Mouse (Mus musculus) megakaryocyte, embryonic 14.5 days (primary cell): ENCODE data around the gene Methig1. TPM values are rescaled to one million over a fixed set of nuclear protein-coding genes. Genes with fewer than 3 reads are reported as not detected.
"Not testable (repeated sequence)": the region's sequence is repeated elsewhere in the genome, so short reads cannot be mapped to it uniquely, and the experiment has no call there.

Experiments
- H3K27me3 ChIP-seq: replicated peaks from 2 replicates; pipeline ENCODE3; 2012; ENCODE audit warnings: inconsistent platforms
- H3K36me3 ChIP-seq: replicated peaks from 2 replicates; pipeline ENCODE3; 2012; ENCODE audit warnings: low read length, inconsistent platforms, mixed read lengths
- H3K4me1 ChIP-seq: 2 replicates; pipeline ENCODE4 v1.6.1; 2012; ENCODE audit warnings: inconsistent platforms
- H3K4me3 ChIP-seq: replicated peaks from 2 replicates; pipeline ENCODE3; 2012; ENCODE audit warnings: moderate library complexity, mild to moderate bottlenecking, inconsistent platforms
- H3K9me3 ChIP-seq: 2 replicates; pipeline ENCODE4 v1.6.1; 2012; ENCODE audit warnings: inconsistent platforms
- FLI1 ChIP-seq: IDR thresholded peaks from 2 replicates; pipeline ENCODE4 v1.6.1; 2012; ENCODE audit warnings: low read length, inconsistent platforms, mixed read lengths
- GATA1 ChIP-seq: IDR thresholded peaks from 3 replicates; pipeline ENCODE4 v1.6.1; 2012; ENCODE audit warnings: mixed read lengths, low read length, inconsistent platforms, borderline replicate concordance
- polyA plus RNA-seq: library from polyadenylated mRNA; stranded (reverse); fragments of >175 nt; gene quantifications from 2 replicates; pipeline ENCODE4 v1.2.3, GENCODE M21; 2012; ENCODE audit warnings: low replicate concordance; ENCODE audit not compliant: insufficient read depth

The Methig1 gene
- polyA plus RNA-seq, 1 experiment: not detected

- peaks cover 80% of the 10 kb centered on the region for H3K4me1 ChIP-seq
- peaks cover 27% of the 10 kb centered on the region for H3K36me3 ChIP-seq
- no peak overlapping the region for H3K4me3 ChIP-seq
- TF ChIP-seq GATA1: no peak
- TF ChIP-seq FLI1: no peak
- H3K9me3 ChIP-seq: no peaks in the 10 kb centered on the region
- no peaks in the 10 kb centered on the region for H3K27me3 ChIP-seq
Observed at GRCm38 (mm10) chr15:100414942-100415341, 62.0 kb downstream of the Methig1 start.

GRCm38 (mm10) chr15:100415684-100416083 is 62.7 kb downstream of the Methig1 start:
- Histone ChIP-seq H3K36me3 (peaks cover 19% of the 10 kb centered on the region), H3K4me1 (peaks cover 80% of the 10 kb centered on the region), H3K27me3 (no peaks in the 10 kb centered on the region), H3K4me3 (no peak overlapping the region), H3K9me3 (no peaks in the 10 kb centered on the region)
- TF ChIP-seq FLI1 (no peak), GATA1 (no peak)

DNA sequence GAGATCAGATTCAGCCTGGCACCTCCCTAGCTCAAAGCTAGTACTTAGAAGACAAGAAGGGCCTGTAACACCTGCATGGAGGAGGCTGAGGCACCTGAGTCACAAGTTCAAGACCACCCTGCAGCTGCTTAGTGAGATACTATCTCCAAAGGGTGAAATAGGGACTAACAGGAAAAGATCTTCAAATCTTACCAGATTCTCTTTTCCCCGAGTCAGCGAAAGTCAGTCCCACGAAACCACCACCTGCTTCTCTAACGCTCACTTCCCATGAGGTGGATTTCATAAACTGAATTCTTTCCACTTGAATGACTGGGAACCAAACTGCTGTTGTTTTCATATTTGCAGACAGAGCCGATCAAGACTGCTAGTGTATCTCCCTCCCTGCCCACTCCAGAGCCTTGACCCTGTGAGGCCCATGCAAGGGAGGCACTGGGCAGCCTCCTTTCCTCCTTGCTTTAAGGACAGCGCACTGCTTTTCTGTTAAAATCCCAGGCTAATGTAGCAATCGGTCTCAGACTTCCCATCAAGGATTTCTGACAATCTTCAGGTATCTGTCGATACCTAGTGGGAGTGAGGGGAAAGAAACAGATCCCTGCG is 65.0 kb downstream of the Methig1 start:
- TF ChIP-seq FLI1 (no peak), GATA1 (no peak)
- H3K36me3 ChIP-seq: peaks cover 9% of the 10 kb centered on the region
- peaks cover 82% of the 10 kb centered on the region for H3K4me1 ChIP-seq
- H3K27me3 ChIP-seq: no peaks in the 10 kb centered on the region
- no peaks in the 10 kb centered on the region for H3K9me3 ChIP-seq
- H3K4me3 ChIP-seq: no peak overlapping the region

DNA sequence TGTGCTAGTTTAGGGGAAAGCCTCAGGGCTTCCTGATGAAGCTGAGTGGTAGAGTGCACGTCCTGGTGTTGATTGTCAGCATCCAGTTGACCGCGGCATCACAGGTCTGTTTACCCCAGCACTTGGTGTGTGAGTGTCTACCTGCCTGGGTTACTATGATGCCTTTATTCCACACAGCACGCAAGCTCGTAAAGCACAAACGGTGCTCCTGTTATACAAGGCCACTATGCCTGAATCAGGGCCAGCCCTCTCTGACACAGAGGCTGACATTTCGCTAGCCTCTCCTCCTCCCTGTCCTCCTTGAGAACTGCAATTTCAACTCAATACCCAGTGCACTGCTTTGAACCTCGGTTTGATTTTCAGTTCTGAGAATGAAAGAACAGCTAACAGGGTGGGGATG is 66.4 kb downstream of the Methig1 start:
- H3K36me3 ChIP-seq: peaks cover 9% of the 10 kb centered on the region
- H3K4me3 ChIP-seq: peak overlapping the region; percentile 77
- H3K4me1 ChIP-seq: peaks cover 80% of the 10 kb centered on the region

DNA sequence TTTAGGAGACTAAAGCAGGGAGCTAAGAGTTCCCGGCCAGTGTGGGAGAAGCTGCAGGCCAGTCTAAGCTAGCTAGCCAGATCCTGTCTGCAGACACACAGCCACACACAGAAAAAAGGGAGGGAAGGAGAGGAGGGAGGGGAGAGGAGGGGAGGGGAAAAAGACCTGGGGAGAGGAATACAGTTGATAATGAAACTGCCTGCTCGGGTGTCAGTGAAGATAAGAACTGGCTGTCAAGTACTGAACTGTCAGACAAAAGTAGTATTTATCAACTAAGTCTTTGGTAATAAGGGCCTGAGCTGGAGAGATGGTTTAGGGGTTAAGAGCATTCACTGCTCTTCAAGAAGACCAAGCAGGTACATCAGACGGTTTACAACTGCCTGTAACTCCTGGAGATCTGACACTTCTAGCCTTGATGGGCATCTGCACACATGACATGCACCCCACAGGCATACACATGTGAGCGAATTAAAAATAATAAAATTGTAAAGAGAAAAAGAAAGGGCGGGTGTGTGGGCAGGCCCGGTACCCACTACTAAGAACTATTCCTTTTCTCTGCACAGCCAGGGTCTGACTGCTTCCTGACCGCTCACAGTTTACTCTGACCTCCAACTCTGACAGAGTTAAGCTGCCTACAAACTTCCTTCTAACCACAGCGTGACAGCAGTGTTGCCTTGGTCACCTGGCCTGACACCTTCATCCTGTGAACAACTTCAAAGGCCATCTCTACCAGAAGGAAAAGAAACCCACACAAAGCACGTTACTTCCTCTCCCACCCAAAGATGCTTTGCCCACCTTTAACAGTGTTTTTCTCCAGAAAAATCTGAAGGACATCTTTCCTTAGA is 67.2 kb downstream of the Methig1 start:
- H3K9me3 ChIP-seq: no peaks in the 10 kb centered on the region
- no peak for TF ChIP-seq GATA1
- no peak for TF ChIP-seq FLI1
- H3K27me3 ChIP-seq: peaks cover 16% of the 10 kb centered on the region
- peak overlapping the region; percentile 77 for H3K4me3 ChIP-seq
- H3K4me1 ChIP-seq: peaks cover 81% of the 10 kb centered on the region
- peaks cover 7% of the 10 kb centered on the region for H3K36me3 ChIP-seq

More for the DNA sequence above, 66.4 kb downstream of the Methig1 start:
- TF ChIP-seq GATA1 (no peak), FLI1 (no peak)
- H3K9me3 ChIP-seq: no peaks in the 10 kb centered on the region
- peaks cover 8% of the 10 kb centered on the region for H3K27me3 ChIP-seq

DNA sequence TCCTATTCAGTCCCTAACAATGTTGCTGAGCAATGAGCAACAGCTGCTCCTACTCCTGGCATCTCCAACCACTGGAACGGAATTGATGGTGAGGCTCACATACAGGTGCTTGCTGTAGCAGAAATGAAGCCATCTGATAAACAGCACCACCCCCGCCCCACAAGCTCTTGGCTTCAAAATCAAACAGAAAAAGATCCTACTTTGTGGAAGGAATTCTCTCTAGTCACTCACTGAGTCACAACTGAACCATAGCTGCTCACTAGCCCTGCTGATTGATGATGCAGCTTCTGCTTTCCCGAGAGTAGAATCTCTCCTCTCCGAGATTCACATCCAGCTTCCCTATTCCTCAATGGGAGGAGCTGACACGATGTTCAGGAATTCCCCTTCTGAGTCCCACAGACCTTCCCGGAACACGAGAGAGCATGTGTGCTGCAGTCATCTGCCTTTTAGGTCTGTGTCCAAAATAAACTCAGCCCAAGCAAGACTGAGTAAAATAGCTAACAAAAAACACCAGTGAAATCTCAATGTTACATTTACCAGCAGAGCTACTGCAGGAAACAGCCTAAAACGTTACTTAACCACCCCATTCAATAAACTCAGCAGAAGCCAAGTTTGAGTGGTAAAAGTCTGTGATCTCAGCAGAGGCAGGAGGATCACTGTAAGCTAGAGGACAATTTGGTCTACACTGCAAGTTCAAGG is 68.3 kb downstream of the Methig1 start:
- peaks cover 71% of the 10 kb centered on the region for H3K4me1 ChIP-seq
- TF ChIP-seq FLI1: no peak
- TF ChIP-seq GATA1: no peak

GRCm38 (mm10) chr15:100421758-100422197 is 68.8 kb downstream of the Methig1 start, which contains the start of gene Gm5475:
Gene Gm5475, plus strand, starts transcription at chr15:100422147.
- H3K9me3 ChIP-seq: peaks cover 10% of the 10 kb centered on the region; the same call in 1 of the 2 replicates
- H3K27me3 ChIP-seq: peaks cover 30% of the 10 kb centered on the region
- peak within 1 kb of the TSS; percentile 96 for H3K4me3 ChIP-seq
- H3K4me1 ChIP-seq: peaks cover 66% of the 10 kb centered on the region
- not testable (repeated sequence) for H3K36me3 ChIP-seq

More for the DNA sequence above, 68.3 kb downstream of the Methig1 start:
- Histone ChIP-seq H3K4me3 (peak overlapping the region; percentile 83), H3K36me3 (peaks cover 6% of the 10 kb centered on the region), H3K9me3 (peaks cover 5% of the 10 kb centered on the region; the same call in 1 of the 2 replicates), H3K27me3 (peaks cover 25% of the 10 kb centered on the region)

DNA sequence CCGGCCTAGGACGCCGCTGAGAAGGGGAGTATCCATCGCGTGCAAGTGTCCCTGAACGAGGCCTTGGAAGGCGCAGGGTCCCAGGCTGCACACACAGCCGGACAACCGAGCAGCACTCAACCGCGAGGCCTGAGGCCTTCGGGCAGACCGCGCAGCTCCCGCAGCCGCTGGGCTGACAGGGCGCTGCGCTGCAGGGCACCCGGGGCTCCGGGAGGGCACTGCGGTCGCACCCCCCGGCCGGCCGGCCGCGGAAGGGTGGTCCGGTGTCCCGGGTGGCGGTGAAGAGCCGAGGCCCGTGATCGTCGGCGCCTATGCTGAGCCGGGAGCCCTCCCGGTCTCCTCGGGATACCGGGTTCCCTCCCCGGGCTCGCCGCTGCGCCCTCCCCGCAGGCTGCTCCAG is 69.5 kb downstream of the Methig1 start:
- Histone ChIP-seq H3K4me1 (peaks cover 65% of the 10 kb centered on the region), H3K9me3 (peaks cover 10% of the 10 kb centered on the region; the same call in 1 of the 2 replicates), H3K27me3 (peaks cover 37% of the 10 kb centered on the region), H3K36me3 (peaks cover 6% of the 10 kb centered on the region), H3K4me3 (peak overlapping the region; percentile 96)
- TF ChIP-seq GATA1: no peak
- TF ChIP-seq FLI1: no peak

DNA sequence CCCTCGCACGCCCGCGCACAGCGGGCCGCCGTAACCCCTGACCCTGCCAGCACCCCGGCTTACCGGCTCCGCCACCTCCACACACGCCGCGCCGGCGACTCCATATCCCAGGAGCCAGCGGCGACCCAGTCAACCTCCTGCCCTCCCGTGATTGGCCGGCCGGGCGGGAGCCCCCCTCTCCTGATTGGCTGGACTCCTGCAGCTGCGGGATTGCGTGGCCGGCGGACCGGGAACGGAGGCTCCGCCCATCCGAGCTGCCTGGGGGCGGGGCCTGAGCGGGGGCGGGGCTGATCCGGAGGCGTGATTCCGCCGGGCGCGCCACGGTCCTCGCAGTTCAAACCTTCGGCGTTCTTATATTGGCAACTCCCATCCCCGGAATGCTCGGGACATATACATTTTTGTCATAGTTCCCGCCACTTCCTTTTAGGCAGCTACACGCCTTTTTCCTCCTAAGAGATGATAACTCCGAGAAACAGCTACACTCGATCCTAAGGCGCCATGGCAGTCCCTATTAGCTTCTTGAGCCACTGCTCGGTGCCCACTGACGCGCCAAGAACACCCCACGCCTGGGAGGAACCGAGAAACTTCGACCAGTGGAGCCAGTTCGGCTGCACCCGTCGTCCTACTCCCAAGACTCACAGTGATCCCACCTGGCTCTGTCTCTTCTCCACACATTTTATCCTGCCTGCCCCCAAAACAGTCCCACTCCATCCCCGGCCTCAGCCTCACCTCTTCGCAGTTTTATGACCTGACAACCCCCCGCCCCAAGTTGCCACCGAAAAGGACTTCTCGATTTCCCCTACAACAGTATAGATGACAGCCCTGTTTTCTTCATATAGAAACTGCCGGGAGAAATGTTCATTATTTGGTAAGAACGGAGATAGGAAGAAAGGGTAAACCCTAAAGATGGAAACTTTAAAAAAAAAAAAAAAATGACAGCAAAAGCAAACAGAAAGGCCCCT is 70.2 kb downstream of the Methig1 start:
- Histone ChIP-seq H3K36me3 (peaks cover under 1% of the 10 kb centered on the region), H3K4me1 (peaks cover 59% of the 10 kb centered on the region), H3K4me3 (peak overlapping the region; percentile 96), H3K9me3 (peaks cover 10% of the 10 kb centered on the region; the same call in 1 of the 2 replicates), H3K27me3 (peaks cover 40% of the 10 kb centered on the region)
- TF ChIP-seq GATA1 (no peak), FLI1 (no peak)
